ENCODE assay signal across 14 mouse cellular contexts in the genomic region with DNA sequence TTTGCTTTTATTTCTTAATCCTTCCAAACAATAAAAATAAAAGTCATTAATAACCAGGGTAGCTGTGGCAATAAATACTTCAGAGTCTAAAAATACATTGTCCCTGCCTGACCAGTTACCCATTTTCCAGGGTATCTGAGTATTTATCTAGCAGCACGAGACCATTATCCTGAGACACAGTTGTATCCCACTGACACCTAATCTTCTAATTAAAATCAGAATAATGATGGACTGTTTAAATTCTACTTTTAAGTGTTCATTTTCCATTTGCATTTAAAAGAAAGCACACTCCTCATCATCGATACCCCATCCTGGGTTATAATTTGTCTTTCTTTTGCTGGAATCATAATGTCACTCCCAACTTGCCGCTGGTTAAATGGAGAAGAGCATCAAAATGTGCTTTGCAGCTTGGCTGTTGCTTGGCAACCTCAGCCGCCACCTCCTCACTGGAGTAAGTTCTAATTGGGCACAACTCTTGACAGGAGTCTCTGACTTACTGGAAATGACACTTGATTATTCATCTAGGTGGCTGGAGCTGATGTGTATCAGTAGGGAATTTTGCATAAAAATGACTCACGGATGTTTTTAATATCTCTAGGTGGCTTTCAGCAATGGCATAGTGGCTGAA.
DNase-seq lines count a peak whose midpoint lies in the region; ATAC-seq and TF ChIP-seq lines count a peak whose summit lies in the region.
"Had no signal": no experiment of that assay in that cellular context is flagged by ENCODE, and none has a peak within 500 bp of the region (broad histone marks: within the 10 kb centered on the region; RNA-seq: fewer than 3 reads in every experiment).

No protein-coding gene starts in this region.

- no peak overlapping the region for H3K9ac ChIP-seq in midbrain, embryonic 13.5 days (replicated peaks)
- H3K9ac ChIP-seq in hindbrain, embryonic 16.5 days (ENCODE audit: low read depth, low read length), result no peak overlapping the region
- 0 out of 2 replicates have a peak overlapping the region, but pooled peaks have one; percentile 1 for H3K9ac ChIP-seq in limb, embryonic 14.5 days (ENCODE audit: low read depth, low read length, severe bottlenecking)
- H3K9ac ChIP-seq: embryonic facial prominence, embryonic 12.5 days; lung, embryonic 14.5 days had no signal

- peak overlapping the region; percentile 63 for H3K27ac ChIP-seq in midbrain, embryonic 13.5 days
- no peak overlapping the region for H3K27ac ChIP-seq in midbrain, embryonic 10.5 days (replicated peaks)
- no peak overlapping the region for H3K27ac ChIP-seq in hindbrain, embryonic 16.5 days (ENCODE audit: low read depth, low read length)
- H3K27ac ChIP-seq in limb, embryonic 14.5 days (replicated peaks; ENCODE audit: low read depth, low read length), result no peak overlapping the region
- H3K27ac ChIP-seq: embryonic facial prominence, embryonic 12.5 days; left cerebral cortex, adult 2 months had no signal

- H3K27me3 ChIP-seq in midbrain, embryonic 13.5 days, result no peaks in the 10 kb centered on the region
- H3K27me3 ChIP-seq in midbrain, embryonic 10.5 days (ENCODE audit: low read depth, poor library complexity, severe bottlenecking), result no peaks in the 10 kb centered on the region
- no peaks in the 10 kb centered on the region for H3K27me3 ChIP-seq in hindbrain, embryonic 16.5 days (replicated peaks; ENCODE audit: control insufficient read depth, insufficient read depth, low read length)
- H3K27me3 ChIP-seq in limb, embryonic 14.5 days (ENCODE audit: control insufficient read depth, insufficient read depth, low read length), result no peaks in the 10 kb centered on the region
- H3K27me3 ChIP-seq: CH12.LX; embryonic facial prominence, embryonic 12.5 days had no signal

- no peak overlapping the region for H3K4me3 ChIP-seq in midbrain, embryonic 13.5 days (replicated peaks)
- H3K4me3 ChIP-seq in midbrain, embryonic 10.5 days, result no peak overlapping the region
- no peak overlapping the region for H3K4me3 ChIP-seq in hindbrain, embryonic 16.5 days (ENCODE audit: low read length)
- H3K4me3 ChIP-seq in limb, embryonic 14.5 days (replicated peaks; ENCODE audit: low read length), result no peak overlapping the region
- H3K4me3 ChIP-seq: embryonic facial prominence, embryonic 12.5 days; left cerebral cortex, adult 2 months had no signal

- WGBS in midbrain, embryonic 13.5 days, result 29% methylated on average over 5 of the region's 5 CpGs
- WGBS in midbrain, embryonic 10.5 days, result 76% methylated on average over 5 of the region's 5 CpGs
- 29% methylated on average over 5 of the region's 5 CpGs for WGBS in hindbrain, embryonic 16.5 days
- WGBS in limb, embryonic 14.5 days, result 60% methylated on average over 5 of the region's 5 CpGs

- H3K9me3 ChIP-seq in midbrain, embryonic 13.5 days, result no peaks in the 10 kb centered on the region
- H3K9me3 ChIP-seq in midbrain, embryonic 10.5 days (replicated peaks), result no peaks in the 10 kb centered on the region
- no peaks in the 10 kb centered on the region for H3K9me3 ChIP-seq in hindbrain, embryonic 16.5 days (ENCODE audit: control insufficient read depth, low read length)
- no peaks in the 10 kb centered on the region for H3K9me3 ChIP-seq in limb, embryonic 14.5 days (ENCODE audit: control insufficient read depth, low read length)
- H3K9me3 ChIP-seq: embryonic facial prominence, embryonic 12.5 days had no signal

- H3K4me1 ChIP-seq in midbrain, embryonic 13.5 days (replicated peaks), result peaks cover 26% of the 10 kb centered on the region
- peaks cover 16% of the 10 kb centered on the region for H3K4me1 ChIP-seq in midbrain, embryonic 10.5 days
- peaks cover 7% of the 10 kb centered on the region for H3K4me1 ChIP-seq in hindbrain, embryonic 16.5 days (ENCODE audit: control insufficient read depth, insufficient read depth, low read depth, low read length)
- H3K4me1 ChIP-seq in limb, embryonic 14.5 days (ENCODE audit: control insufficient read depth, insufficient read depth, low read length), result peaks cover 33% of the 10 kb centered on the region

- DNase-seq in midbrain, embryonic 10.5 days (ENCODE audit: low spot score), result no peak
- DNase-seq in limb, embryonic 14.5 days (ENCODE audit: low spot score), result no peak
- peak; percentile 23 for DNase-seq in right cerebral cortex, postnatal 4 days
- no peak for DNase-seq in kidney, postnatal 10 days
- DNase-seq: spleen, adult 18-20 months; thymus, postnatal 14 days had no signal

- no peaks in the 10 kb centered on the region for H3K36me3 ChIP-seq in midbrain, embryonic 13.5 days
- H3K36me3 ChIP-seq in midbrain, embryonic 10.5 days, result no peaks in the 10 kb centered on the region
- H3K36me3 ChIP-seq in hindbrain, embryonic 16.5 days (ENCODE audit: control insufficient read depth, insufficient read depth, low read length), result no peaks in the 10 kb centered on the region
- no peaks in the 10 kb centered on the region for H3K36me3 ChIP-seq in limb, embryonic 14.5 days (ENCODE audit: control insufficient read depth, insufficient read depth, low read length)
- H3K36me3 ChIP-seq: embryonic facial prominence, embryonic 12.5 days had no signal

- H3K4me2 ChIP-seq in midbrain, embryonic 13.5 days (replicated peaks), result no peak overlapping the region
- H3K4me2 ChIP-seq in hindbrain, embryonic 16.5 days (ENCODE audit: low read length), result no peak overlapping the region
- no peak overlapping the region for H3K4me2 ChIP-seq in limb, embryonic 14.5 days (replicated peaks; ENCODE audit: low read depth, low read length, severe bottlenecking)
- H3K4me2 ChIP-seq: embryonic facial prominence, embryonic 12.5 days; lung, embryonic 14.5 days had no signal

- peak; percentile 66 for ATAC-seq in midbrain, embryonic 13.5 days
- ATAC-seq in hindbrain, embryonic 16.5 days, result peak; percentile 60
- no peak for ATAC-seq in limb, embryonic 14.5 days (ENCODE audit: low FRiP score, low read depth)
- no peak for ATAC-seq in erythroblast, adult 5-6 weeks (replicated peaks; ENCODE audit: low FRiP score, poor library complexity, severe bottlenecking)
- ATAC-seq in CD4-positive, CD25-positive, alpha-beta regulatory T cell, adult 4 months, result no peak

- no peak for TF ChIP-seq POLR2A in limb, embryonic 14.5 days (IDR thresholded peaks at IDR 0.05; ENCODE audit: borderline replicate concordance, extremely low read depth, insufficient read depth, insufficient read length)

Comparison
In these comparisons a context has a peak if more than half of its experiments do, and no peak if none do; other contexts are left out.
1. ATAC-seq: peak in midbrain, embryonic 13.5 days (single experiment) and hindbrain, embryonic 16.5 days (single experiment); none in limb, embryonic 14.5 days (single experiment), erythroblast, adult 5-6 weeks (single experiment) and CD4-positive, CD25-positive, alpha-beta regulatory T cell, adult 4 months (single experiment).